Comparison of ENCODE assay signal across 24 mouse cellular contexts in the genomic region with DNA sequence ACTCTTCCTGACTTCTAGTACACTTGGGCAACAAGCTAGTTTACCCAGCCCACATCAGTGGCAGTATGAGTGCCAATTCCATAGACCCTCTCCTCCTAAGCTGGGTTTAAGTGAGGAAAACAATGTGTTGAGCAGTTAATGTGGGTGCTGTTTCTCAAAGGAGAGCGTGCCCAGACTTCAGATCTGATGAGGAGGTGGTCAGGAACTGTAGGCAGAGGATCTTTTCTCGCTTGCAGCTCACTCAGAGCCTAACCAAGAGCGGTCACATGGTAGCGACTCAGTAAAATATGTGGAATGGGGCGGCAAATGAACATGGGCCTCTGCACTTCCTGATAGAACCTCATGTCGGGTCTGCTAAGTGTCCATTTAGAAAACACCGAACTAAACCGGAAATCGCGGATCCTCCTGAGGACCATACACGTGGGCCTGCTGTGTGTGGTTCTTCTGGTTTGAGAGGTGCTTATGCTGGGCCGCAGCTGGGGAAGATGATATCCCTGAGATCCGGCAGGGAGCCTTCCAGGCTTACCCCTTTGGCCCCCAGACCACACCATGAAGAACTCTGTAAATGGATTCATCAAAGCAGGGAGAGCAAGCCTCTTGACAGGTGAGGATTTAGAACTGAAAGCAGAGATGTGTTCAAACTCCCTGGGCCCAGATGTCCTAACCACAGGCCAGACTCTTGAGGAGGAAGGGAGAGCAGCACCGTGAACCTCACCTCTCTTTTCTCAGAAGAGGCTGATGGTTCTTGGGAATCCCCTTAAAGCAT.
DNase-seq lines count a peak whose midpoint lies in the region; ATAC-seq lines count a peak whose summit lies in the region.
"Had no signal": no experiment of that assay in that cellular context is flagged by ENCODE, and none has a peak within 500 bp of the region (broad histone marks: within the 10 kb centered on the region; RNA-seq: fewer than 3 reads in every experiment).

No protein-coding gene starts in this region.

- no peaks in the 10 kb centered on the region for H3K9me3 ChIP-seq in embryonic facial prominence, embryonic 10.5 days
- H3K9me3 ChIP-seq: heart, embryonic 12.5 days; hindbrain, embryonic 12.5 days; liver, embryonic 15.5 days; lung, embryonic 15.5 days had no signal

- peak overlapping the region; percentile 45 for H3K27ac ChIP-seq in embryonic facial prominence, embryonic 10.5 days (replicated peaks)
- H3K27ac ChIP-seq: hindbrain, embryonic 12.5 days; layer of hippocampus, adult 2 months; liver, embryonic 15.5 days; lung, embryonic 15.5 days; stomach, postnatal 0 days had no signal

- DNase-seq in frontal cortex, adult 2 months (ENCODE audit: extremely low spot score in 1 of 2, low spot score in 1 of 2): no peak
- DNase-seq in testis, postnatal 10 days (ENCODE audit: low spot score): peak; percentile 28
- DNase-seq in testis, postnatal 14 days (ENCODE audit: low spot score): no peak
- no peak for DNase-seq in embryonic facial prominence, embryonic 10.5 days (ENCODE audit: low spot score)
- peak; percentile 59 for DNase-seq in splenic B cell, adult 2 months (ENCODE audit: low read depth, low spot score)
- DNase-seq in layer of hippocampus, adult 9-11 months: no peak
- no peak for DNase-seq in thymus, postnatal 25 days
- DNase-seq: adrenal gland, postnatal 10 days; cerebellum, adult 2 months; cerebellum, postnatal 36 days; gastrocnemius, postnatal 10 days; heart, postnatal 10 days; kidney, adult 2 months; kidney, postnatal 14 days; left cerebral cortex, postnatal 4 days; liver; lung, postnatal 4 days had no signal

- no peak overlapping the region for H3K4me3 ChIP-seq in embryonic facial prominence, embryonic 10.5 days
- H3K4me3 ChIP-seq: heart, embryonic 12.5 days; hindbrain, embryonic 12.5 days; layer of hippocampus, adult 2 months; liver, embryonic 15.5 days; lung, embryonic 15.5 days had no signal

- H3K4me1 ChIP-seq in embryonic facial prominence, embryonic 10.5 days: peaks cover 44% of the 10 kb centered on the region

- peak; percentile 75 for ATAC-seq in frontal cortex, adult (ENCODE audit: low TSS enrichment)

- WGBS in embryonic facial prominence, embryonic 10.5 days: 85% methylated on average over 14 of the region's 14 CpGs

- H3K27me3 ChIP-seq in embryonic facial prominence, embryonic 10.5 days (replicated peaks; ENCODE audit: low read depth, poor library complexity, severe bottlenecking): 0 out of 2 replicates have a peak, but pooled peaks cover 6% of the 10 kb centered on the region
- no peaks in the 10 kb centered on the region for H3K27me3 ChIP-seq in splenic B cell, adult 2 months (ENCODE audit: control insufficient read depth, insufficient read depth, low read length, poor library complexity, severe bottlenecking)
- H3K27me3 ChIP-seq: heart, embryonic 12.5 days; hindbrain, embryonic 12.5 days; lung, embryonic 15.5 days had no signal

- no peaks in the 10 kb centered on the region for H3K36me3 ChIP-seq in embryonic facial prominence, embryonic 10.5 days (replicated peaks)
- no peaks in the 10 kb centered on the region for H3K36me3 ChIP-seq in splenic B cell, adult 2 months (ENCODE audit: control insufficient read depth, insufficient read depth, low read length, poor library complexity, severe bottlenecking)
- H3K36me3 ChIP-seq: heart, embryonic 12.5 days; hindbrain, embryonic 12.5 days; liver, embryonic 15.5 days; lung, embryonic 15.5 days had no signal

Comparison
In these comparisons a context has a peak if more than half of its experiments do, and no peak if none do; other contexts are left out.
1. DNase-seq: peak in testis, postnatal 10 days (single experiment) and splenic B cell, adult 2 months (single experiment); none in frontal cortex, adult 2 months (0 of 2), testis, postnatal 14 days (single experiment), embryonic facial prominence, embryonic 10.5 days (single experiment), layer of hippocampus, adult 9-11 months (single experiment) and thymus, postnatal 25 days (single experiment).